Mouse (Mus musculus) midbrain, embryonic 16.5 days (tissue): ENCODE data around the gene Cct7. TPM values are rescaled to one million over a fixed set of nuclear protein-coding genes. Genes with fewer than 3 reads are reported as not detected.
"Not testable (repeated sequence)": the region's sequence is repeated elsewhere in the genome, so short reads cannot be mapped to it uniquely, and the experiment has no call there.

Source experiments
- ATAC-seq: fragments of 200-750 bp; cut with Nextera tagmentation; 2 replicates; pipeline ENCODE4 v1.8.0; 2017; ENCODE audit warnings: moderate TSS enrichment
- H3K27ac ChIP-seq: fragments of 300-500 bp; sonication (generic); 2 replicates; pipeline ENCODE4 v1.5.1; 2014; ENCODE audit warnings: mild to moderate bottlenecking, low read length, mixed read lengths
- H3K27me3 ChIP-seq: fragments of 300-500 bp; sonication (generic); 2 replicates; pipeline ENCODE4 v1.6.1; 2014; ENCODE audit warnings: low read depth, low read length, mixed read lengths; ENCODE audit not compliant: control insufficient read depth, insufficient read depth
- H3K36me3 ChIP-seq: fragments of 300-500 bp; sonication (generic); 2 replicates; pipeline ENCODE4 v1.6.1; 2014; ENCODE audit warnings: mild to moderate bottlenecking, low read length, moderate library complexity, mixed read lengths; ENCODE audit not compliant: control insufficient read depth, insufficient read depth
- H3K4me1 ChIP-seq: fragments of 300-500 bp; sonication (generic); 2 replicates; pipeline ENCODE4 v1.6.1; 2014; ENCODE audit warnings: mild to moderate bottlenecking, low read length, mixed read lengths; ENCODE audit not compliant: control insufficient read depth, insufficient read depth
- H3K4me2 ChIP-seq: fragments of 300-500 bp; sonication (generic); 2 replicates; pipeline ENCODE4 v1.6.1; 2014; ENCODE audit warnings: mild to moderate bottlenecking, low read length, mixed read lengths
- H3K4me3 ChIP-seq: fragments of 300-500 bp; sonication (generic); 2 replicates; pipeline ENCODE4 v1.5.1; 2014; ENCODE audit warnings: low read depth, mild to moderate bottlenecking, low read length, moderate library complexity, mixed read lengths
- H3K9ac ChIP-seq: fragments of 300-500 bp; sonication (generic); 2 replicates; pipeline ENCODE4 v1.6.1; 2014; ENCODE audit warnings: low read depth, low read length, mixed read lengths
- H3K9me3 ChIP-seq: fragments of 300-500 bp; sonication (generic); replicated peaks from 2 replicates; pipeline ENCODE4 v1.6.1; 2014; ENCODE audit warnings: mild to moderate bottlenecking, low read length, mixed read lengths; ENCODE audit not compliant: control insufficient read depth, poor library complexity, severe bottlenecking
- WGBS: fragments of 180-500 bp; shearing (Covaris S2); extraction: QIAGEN DNeasy Blood & Tissue Kit; methylation state at CpG from one replicate; pipeline ENCODE4 v1.1.7; 2014; 5-methylcytosine and 5-hydroxymethylcytosine counted together
- polyA plus RNA-seq: library from polyadenylated mRNA; unstranded; fragments of >200 nt; fragmentation: Nextera tagmentation; extraction: Ambion mirVana; gene quantifications from 2 replicates; pipeline ENCODE4 v1.2.1, GENCODE M21; 2015

The Cct7 gene
- polyA plus RNA-seq, 1 experiment from 2014 or later, result 573 TPM

DNA sequence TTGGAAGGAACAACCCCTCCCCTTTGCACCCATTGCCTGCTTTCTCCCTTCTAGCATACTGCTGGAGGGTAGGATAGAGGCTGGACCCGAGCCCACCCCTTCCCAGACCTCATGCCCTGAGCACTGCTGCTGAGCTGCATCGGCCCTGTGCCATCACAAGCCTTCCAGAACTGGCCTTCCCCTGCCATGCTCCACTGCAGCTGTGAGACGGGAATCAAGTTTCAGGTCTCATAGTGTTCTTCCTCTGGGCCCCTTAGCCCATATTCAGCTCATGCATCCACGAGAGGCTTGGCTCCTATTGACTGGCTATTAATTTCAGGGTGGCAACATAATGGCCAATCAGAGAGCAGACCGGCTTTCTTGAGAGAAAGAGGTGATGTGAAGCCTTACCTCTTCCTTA, 6.0 kb upstream of the Cct7 start:
- WGBS, result 72% methylated on average over 5 of the region's 5 CpGs
- H3K36me3 ChIP-seq, result peaks cover 16% of the 10 kb centered on the region
- no peak for ATAC-seq

DNA sequence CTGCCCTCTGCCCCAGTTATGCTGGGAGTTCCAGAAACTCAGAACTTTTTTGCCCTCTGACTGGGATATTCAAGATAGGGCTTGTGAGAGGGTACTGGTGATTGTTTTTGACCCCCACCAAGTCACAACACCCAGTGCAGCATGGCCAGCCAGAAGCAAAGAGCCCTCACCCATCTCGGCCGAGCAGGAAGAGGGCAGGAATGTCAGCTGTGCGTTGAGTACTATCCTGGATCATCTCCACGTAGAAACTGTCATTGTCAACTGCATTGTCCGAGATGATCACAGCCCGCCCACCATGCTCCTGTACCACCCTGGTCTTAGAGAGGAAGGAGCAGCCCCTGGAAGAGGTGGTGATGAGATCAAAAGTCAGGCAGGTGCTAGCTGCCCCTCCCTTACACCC, 4.0 kb upstream of the Cct7 start:
- 86% methylated on average over 6 of the region's 6 CpGs for WGBS
- peaks cover 16% of the 10 kb centered on the region for H3K36me3 ChIP-seq
- no peak overlapping the region for H3K4me3 ChIP-seq
- H3K27me3 ChIP-seq, result no peaks in the 10 kb centered on the region
- no peak for ATAC-seq
- no peak overlapping the region for H3K4me2 ChIP-seq
- H3K27ac ChIP-seq, result no peak overlapping the region
- 0 out of 2 replicates have a peak, but pooled peaks cover 5% of the 10 kb centered on the region for H3K4me1 ChIP-seq
- H3K9me3 ChIP-seq, result no peaks in the 10 kb centered on the region
- no peak overlapping the region for H3K9ac ChIP-seq

More for the DNA sequence above, 6.0 kb upstream of the Cct7 start:
- H3K4me3 ChIP-seq, result no peak overlapping the region
- H3K4me2 ChIP-seq, result no peak overlapping the region
- no peak overlapping the region for H3K27ac ChIP-seq
- no peak overlapping the region for H3K9ac ChIP-seq
- H3K9me3 ChIP-seq, result no peaks in the 10 kb centered on the region
- no peaks in the 10 kb centered on the region for H3K4me1 ChIP-seq
- H3K27me3 ChIP-seq, result no peaks in the 10 kb centered on the region

DNA sequence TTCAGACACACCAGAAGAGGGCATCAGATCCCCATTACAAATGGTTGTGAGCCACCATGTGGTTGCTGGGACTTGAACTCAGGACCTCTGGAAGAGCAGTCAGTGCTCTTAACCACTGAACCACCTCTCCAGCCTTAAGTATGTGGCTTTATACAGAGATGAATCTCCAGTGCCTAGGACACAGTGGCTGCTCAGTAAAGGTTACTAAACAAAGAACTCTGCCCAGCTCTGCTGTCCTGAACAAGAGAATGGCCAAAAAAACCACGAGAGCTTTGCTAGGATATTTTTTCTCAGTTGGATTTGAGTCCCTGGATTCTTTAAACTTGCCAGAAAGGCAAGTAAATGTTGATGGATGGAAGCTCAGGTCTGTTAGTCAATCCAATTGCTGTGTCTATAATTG, 1.2 kb upstream of the Cct7 start:
- H3K9ac ChIP-seq, H3K9me3 ChIP-seq, H3K27ac ChIP-seq, H3K27me3 ChIP-seq, H3K4me2 ChIP-seq, H3K4me3 ChIP-seq, ATAC-seq: not testable (repeated sequence)
- 63% methylated on average over 1 of the region's 1 CpGs for WGBS
- Histone ChIP-seq H3K4me1 (peaks cover 31% of the 10 kb centered on the region), H3K36me3 (peaks cover 12% of the 10 kb centered on the region)

- Histone ChIP-seq H3K9me3 (no peaks in the 10 kb centered on the region), H3K4me3 (peak within 1 kb of the TSS; percentile 61), H3K4me2 (peak within 1 kb of the TSS; percentile 79), H3K27me3 (no peaks in the 10 kb centered on the region), H3K9ac (peak within 1 kb of the TSS; percentile 86), H3K4me1 (peaks cover 43% of the 10 kb centered on the region), H3K36me3 (no peaks in the 10 kb centered on the region), H3K27ac (peak within 1 kb of the TSS; percentile 92)
- peak; percentile 96 for ATAC-seq
- under 1% methylated on average over 54 of the region's 54 CpGs for WGBS
Measured at GRCm38 (mm10) chr6:85451664-85452410, 523 bp downstream of the Cct7 start, which contains the start of gene Pradc1. Pradc1 (minus strand) TSS chr6:85451970.

GRCm38 (mm10) chr6:85452411-85452665, 1.0 kb downstream of the Cct7 start:
- peak overlapping the region; percentile 92 for H3K27ac ChIP-seq
- H3K4me1 ChIP-seq, result peaks cover 45% of the 10 kb centered on the region
- no peak for ATAC-seq
- H3K27me3 ChIP-seq, result no peaks in the 10 kb centered on the region
- H3K4me3 ChIP-seq, result peak overlapping the region; percentile 61
- H3K9me3 ChIP-seq, result no peaks in the 10 kb centered on the region
- WGBS, result under 1% methylated on average over 15 of the region's 15 CpGs
- peak overlapping the region; percentile 79 for H3K4me2 ChIP-seq
- H3K36me3 ChIP-seq, result no peaks in the 10 kb centered on the region
- H3K9ac ChIP-seq, result peak overlapping the region; percentile 86

GRCm38 (mm10) chr6:85452816-85453215, 1.5 kb downstream of the Cct7 start:
- H3K9me3 ChIP-seq, result no peaks in the 10 kb centered on the region
- H3K4me3 ChIP-seq, result peak overlapping the region; percentile 61
- peak overlapping the region; percentile 79 for H3K4me2 ChIP-seq
- peaks cover 45% of the 10 kb centered on the region for H3K4me1 ChIP-seq
- ATAC-seq, result no peak
- H3K27me3 ChIP-seq, result no peaks in the 10 kb centered on the region
- WGBS, result 14% methylated on average over 7 of the region's 7 CpGs
- no peaks in the 10 kb centered on the region for H3K36me3 ChIP-seq
- H3K9ac ChIP-seq, result peak overlapping the region; percentile 86
- H3K27ac ChIP-seq, result peak overlapping the region; percentile 92

GRCm38 (mm10) chr6:85459621-85460020, 8.3 kb downstream of the Cct7 start:
- 91% methylated on average over 2 of the region's 2 CpGs for WGBS

GRCm38 (mm10) chr6:85465381-85465780, 14.1 kb downstream of the Cct7 start:
- Histone ChIP-seq H3K4me3 (no peak overlapping the region), H3K4me2 (no peak overlapping the region), H3K27ac (no peak overlapping the region), H3K4me1 (no peaks in the 10 kb centered on the region), H3K9me3 (no peaks in the 10 kb centered on the region), H3K9ac (no peak overlapping the region), H3K36me3 (peaks cover 57% of the 10 kb centered on the region), H3K27me3 (no peaks in the 10 kb centered on the region)
- ATAC-seq, result no peak

More at GRCm38 (mm10) chr6:85459621-85460020, 8.3 kb downstream of the Cct7 start:
- Histone ChIP-seq H3K9me3 (no peaks in the 10 kb centered on the region), H3K27me3 (no peaks in the 10 kb centered on the region), H3K4me1 (peaks cover 20% of the 10 kb centered on the region), H3K4me3 (no peak overlapping the region), H3K36me3 (peaks cover 22% of the 10 kb centered on the region), H3K4me2 (no peak overlapping the region), H3K27ac (no peak overlapping the region), H3K9ac (no peak overlapping the region)
- ATAC-seq, result no peak

GRCm38 (mm10) chr6:85469660-85470430, 18.5 kb downstream of the Cct7 start:
- Histone ChIP-seq H3K9me3 (no peaks in the 10 kb centered on the region), H3K4me2 (no peak overlapping the region), H3K36me3 (peaks cover 48% of the 10 kb centered on the region), H3K4me1 (no peaks in the 10 kb centered on the region), H3K27me3 (no peaks in the 10 kb centered on the region), H3K9ac (no peak overlapping the region), H3K27ac (no peak overlapping the region), H3K4me3 (no peak overlapping the region)
- ATAC-seq, result no peak
- WGBS, result 81% methylated on average over 5 of the region's 5 CpGs
